Mouse (Mus musculus): ENCODE data around the gene Tbc1d22b.
"Not testable (repeated sequence)": the region's sequence is repeated elsewhere in the genome, so short reads cannot be mapped to it uniquely, and the experiment has no call there.

The Tbc1d22b gene

GRCm38 (mm10) chr17:29549543-29550428 lies at the start of gene Tbc1d22b, which contains the start of gene Gm17657:
Tbc1d22b (plus strand) TSS chr17:29549785.
Gm17657 (minus strand) TSS chr17:29549638.
- DNase-seq (ENCODE audit: extremely low read depth, low read depth) = peak; percentile 82

DNA sequence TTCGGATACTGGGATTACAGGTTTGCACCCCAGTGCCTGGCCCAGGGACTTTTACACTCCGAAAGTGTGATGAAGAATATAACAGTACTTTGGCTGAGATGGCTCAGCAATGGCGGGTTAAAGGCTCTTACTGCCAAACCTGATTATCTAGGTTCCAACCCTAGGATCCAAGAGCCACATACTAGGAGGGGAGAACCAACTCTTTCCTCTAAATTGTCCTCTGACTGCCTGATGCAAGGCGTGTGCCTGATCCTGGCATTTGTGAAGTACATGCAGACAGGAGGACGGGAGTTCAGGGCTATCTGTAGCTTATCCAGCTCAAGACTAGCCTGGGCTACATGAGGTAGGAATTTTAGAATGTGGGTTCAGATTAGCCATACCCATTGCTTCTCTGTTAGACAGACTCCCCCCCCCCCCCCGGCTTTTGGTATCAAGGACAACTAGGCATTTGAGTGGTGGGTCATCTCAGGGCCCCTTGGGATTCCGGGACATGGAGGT lies 49.3 kb upstream of the Tbc1d22b start:
- DNase-seq (ENCODE audit: extremely low read depth, low read depth) = peak; percentile 57

DNA sequence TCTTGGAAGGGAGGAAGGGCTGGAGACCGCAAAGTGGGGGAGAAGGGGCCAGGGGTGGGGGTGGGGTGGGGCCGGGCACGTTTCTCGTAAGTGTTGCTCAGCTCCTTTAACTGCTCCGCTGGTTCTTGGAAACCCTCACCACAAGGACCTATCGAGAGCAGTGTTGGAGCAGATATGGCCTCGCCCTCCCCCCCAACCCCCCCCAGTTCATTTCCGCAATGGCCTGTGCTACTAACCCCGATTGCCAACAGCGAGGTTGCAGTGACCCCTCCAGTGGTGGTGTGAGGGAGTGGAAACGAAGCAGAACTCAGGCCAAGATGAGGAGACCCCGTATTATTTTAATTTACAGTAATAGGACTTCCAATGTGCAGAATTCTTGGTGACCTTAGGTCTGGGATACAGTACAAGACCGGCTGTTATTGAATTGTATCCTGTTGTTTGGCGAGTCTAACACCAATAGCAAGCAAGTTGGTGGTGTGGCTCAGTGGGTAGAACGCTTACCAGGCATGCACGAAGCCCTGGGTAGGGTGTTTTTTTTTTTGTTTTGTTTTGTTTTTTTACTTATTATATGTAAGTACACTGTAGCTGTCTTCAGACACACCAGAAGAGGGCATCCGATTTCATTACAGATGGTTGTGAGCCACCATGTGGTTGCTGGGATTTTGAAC lies 48.6 kb upstream of the Tbc1d22b start:
- peak; percentile 98 for DNase-seq (ENCODE audit: extremely low read depth, low read depth)

DNA sequence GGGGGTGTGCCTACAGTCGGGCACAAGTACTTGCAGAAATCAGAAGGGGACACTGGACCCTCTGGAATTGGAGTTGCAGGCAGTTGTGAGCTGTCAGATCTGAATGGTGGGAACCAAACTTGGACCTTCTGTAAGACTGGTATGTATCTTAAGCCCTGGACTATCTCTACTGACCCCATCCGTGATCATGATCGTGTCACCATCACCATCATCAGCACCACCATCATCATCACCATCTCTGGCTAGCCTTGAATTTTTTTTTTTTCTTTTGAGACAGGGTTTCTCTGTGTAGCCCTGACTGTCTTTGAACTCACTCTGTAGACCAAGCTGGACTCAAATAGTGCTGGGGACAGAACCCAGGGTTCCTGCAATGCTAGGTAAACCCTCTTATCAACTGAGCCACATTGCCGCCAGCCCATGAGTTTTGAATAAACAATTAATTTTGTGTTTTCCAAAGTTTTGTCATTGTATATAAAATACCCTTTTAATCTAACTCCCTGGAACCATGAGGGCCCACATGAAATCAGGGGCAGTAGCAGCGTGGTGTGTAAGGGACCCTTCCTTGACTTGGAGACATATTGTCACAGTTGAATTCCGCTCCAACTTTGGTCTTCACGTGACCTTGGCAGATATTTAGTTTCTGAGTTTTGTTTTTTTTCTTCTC lies 47.4 kb upstream of the Tbc1d22b start:
- DNase-seq (ENCODE audit: extremely low read depth, low read depth) = peak; percentile 41

GRCm38 (mm10) chr17:29502669-29503665 lies 46.6 kb upstream of the Tbc1d22b start:
- DNase-seq (ENCODE audit: extremely low read depth, low read depth) = peak; percentile 55

- DNase-seq (ENCODE audit: extremely low read depth, low read depth) = no peak
Measured at GRCm38 (mm10) chr17:29503700-29504099, 45.9 kb upstream of the Tbc1d22b start.

DNA sequence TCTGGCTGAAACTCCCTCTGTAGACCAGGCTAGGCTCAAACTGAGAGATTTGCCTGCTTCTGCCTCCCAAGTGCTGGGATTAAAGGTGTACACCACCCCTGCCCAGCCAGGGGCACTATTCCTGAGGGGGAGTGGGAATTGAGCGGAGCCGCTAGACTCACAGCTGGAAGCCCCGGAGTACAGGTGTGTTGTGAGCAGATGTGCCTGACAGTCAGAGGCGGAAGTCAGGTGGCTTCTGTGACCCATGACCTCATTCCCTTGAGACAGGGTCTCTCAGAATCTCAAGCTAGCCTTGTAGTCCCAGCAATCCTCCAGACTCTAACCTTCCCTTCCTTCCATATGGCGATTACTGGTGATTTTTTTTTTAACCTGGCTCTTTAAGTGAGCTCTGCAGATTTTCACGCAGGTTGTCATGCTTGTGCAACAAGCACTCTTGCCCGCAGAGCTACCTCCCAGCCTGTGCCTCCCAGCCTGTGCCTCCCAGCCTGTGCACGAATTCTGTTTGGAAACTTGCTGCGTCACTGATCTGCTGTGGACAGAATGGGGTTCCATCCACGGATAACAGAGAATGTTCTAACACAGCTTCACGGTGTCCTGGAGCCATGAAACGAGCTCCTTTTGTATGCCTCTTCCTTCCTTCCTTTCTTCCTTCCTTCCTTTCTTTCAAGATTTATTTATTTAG lies 40.5 kb upstream of the Tbc1d22b start:
- DNase-seq (ENCODE audit: extremely low read depth, low read depth) = no peak

DNA sequence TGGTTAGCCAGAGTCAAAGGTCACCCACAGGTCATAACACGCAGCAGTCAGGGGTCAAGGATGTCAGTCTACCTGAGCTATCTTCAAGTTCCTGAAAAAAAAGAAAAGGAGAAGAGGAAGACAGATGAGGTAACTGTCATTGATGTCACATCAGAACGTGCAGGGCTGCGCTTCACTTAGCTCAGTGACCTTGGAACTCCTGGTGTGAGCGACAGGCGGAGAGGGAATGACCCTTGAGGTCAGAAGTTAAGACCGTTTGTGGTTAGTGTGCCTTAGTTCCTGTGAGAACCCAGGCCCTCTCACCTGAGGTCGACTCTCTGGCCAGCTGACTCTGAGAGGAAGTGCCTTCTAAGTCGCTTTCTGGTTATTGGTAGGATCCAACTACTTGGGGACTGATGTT lies 38.9 kb upstream of the Tbc1d22b start:
- no peak for DNase-seq (ENCODE audit: extremely low read depth, low read depth)

- DNase-seq (ENCODE audit: extremely low read depth, low read depth) = no peak
Measured at GRCm38 (mm10) chr17:29513044-29513730, 36.4 kb upstream of the Tbc1d22b start.

GRCm38 (mm10) chr17:29514435-29514834 lies 35.1 kb upstream of the Tbc1d22b start:
- DNase-seq (ENCODE audit: extremely low read depth, low read depth) = no peak

- DNase-seq (ENCODE audit: extremely low read depth, low read depth) = not testable (repeated sequence)
Measured at GRCm38 (mm10) chr17:29518665-29519064, 30.9 kb upstream of the Tbc1d22b start.

- no peak for DNase-seq (ENCODE audit: extremely low read depth, low read depth)
Measured at GRCm38 (mm10) chr17:29519731-29520130, 29.9 kb upstream of the Tbc1d22b start.

DNA sequence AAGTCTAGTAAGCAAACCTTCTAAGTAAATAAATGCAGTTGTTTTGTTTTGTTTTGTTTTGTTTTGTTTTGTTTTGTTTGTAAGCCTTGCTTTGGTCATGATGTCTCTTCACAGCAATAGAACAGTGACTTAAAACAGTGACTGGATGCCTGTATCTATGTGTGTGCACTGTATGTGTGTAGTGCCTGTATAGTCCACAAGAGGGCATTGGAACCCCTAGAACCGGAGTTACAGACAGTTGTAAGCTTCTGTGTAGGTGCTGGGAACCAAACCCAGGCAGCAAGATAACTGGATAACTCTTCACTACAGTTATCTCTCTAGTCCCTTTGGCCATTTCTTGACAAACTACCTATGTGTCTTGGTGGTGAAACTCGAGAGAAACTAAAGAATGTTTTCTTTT lies 24.0 kb upstream of the Tbc1d22b start:
- DNase-seq (ENCODE audit: extremely low read depth, low read depth) = no peak

GRCm38 (mm10) chr17:29528568-29529187 lies 20.9 kb upstream of the Tbc1d22b start:
- DNase-seq (ENCODE audit: extremely low read depth, low read depth) = no peak

- no peak for DNase-seq (ENCODE audit: extremely low read depth, low read depth)
Measured at GRCm38 (mm10) chr17:29530508-29530907, 19.1 kb upstream of the Tbc1d22b start.

GRCm38 (mm10) chr17:29531278-29531677 lies 18.3 kb upstream of the Tbc1d22b start:
- DNase-seq (ENCODE audit: extremely low read depth, low read depth) = no peak

GRCm38 (mm10) chr17:29531757-29532384 lies 17.7 kb upstream of the Tbc1d22b start:
- peak; percentile 83 for DNase-seq (ENCODE audit: extremely low read depth, low read depth)

GRCm38 (mm10) chr17:29533866-29534265 lies 15.7 kb upstream of the Tbc1d22b start:
- DNase-seq (ENCODE audit: extremely low read depth, low read depth) = no peak

All from MEL-GATA-1-ER (cell line).